ENCODE assay signal across 7 mouse cellular contexts in genomic region chr2:5636801-5637742, GRCm38 (mm10).
A peak's percentile ranks its signal among the peaks of the same experiment; 100 is the strongest.
DNase-seq lines count a peak whose midpoint lies in the region; ATAC-seq lines count a peak whose summit lies in the region.

No protein-coding gene starts in this region.

- peak; percentile 35 for DNase-seq in midbrain, embryonic 14.5 days
- DNase-seq in midbrain, embryonic 10.5 days (ENCODE audit: low spot score) = no peak
- DNase-seq in cerebellum, adult 11-12 months = peak; percentile 46
- peak; percentile 18 for DNase-seq in gastrocnemius, postnatal 25 days
- peak; percentile 72 to 83 for DNase-seq in right cerebral cortex, postnatal 10 days (ENCODE audit: low spot score in 2 of 2)
- DNase-seq in ovary, postnatal 10 days (ENCODE audit: low spot score) = no peak
- no peak for DNase-seq in adipocyte (ENCODE audit: low spot score)

- no peaks in the 10 kb centered on the region for H3K27me3 ChIP-seq in midbrain, embryonic 14.5 days (ENCODE audit: control insufficient read depth, insufficient read depth, low read length)
- H3K27me3 ChIP-seq in midbrain, embryonic 10.5 days (ENCODE audit: low read depth, poor library complexity, severe bottlenecking) = no peaks in the 10 kb centered on the region

- no peak for ATAC-seq in midbrain, embryonic 14.5 days (ENCODE audit: low FRiP score, low TSS enrichment)

- H3K4me3 ChIP-seq in midbrain, embryonic 14.5 days (replicated peaks; ENCODE audit: low read depth, low read length) = no peak overlapping the region
- no peak overlapping the region for H3K4me3 ChIP-seq in midbrain, embryonic 10.5 days

- H3K4me2 ChIP-seq in midbrain, embryonic 14.5 days (ENCODE audit: low read length) = no peak overlapping the region

- H3K4me1 ChIP-seq in midbrain, embryonic 14.5 days (ENCODE audit: control insufficient read depth, insufficient read depth, low read length) = no peaks in the 10 kb centered on the region
- no peaks in the 10 kb centered on the region for H3K4me1 ChIP-seq in midbrain, embryonic 10.5 days

- no peaks in the 10 kb centered on the region for H3K9me3 ChIP-seq in midbrain, embryonic 14.5 days (ENCODE audit: control insufficient read depth, low read length)
- H3K9me3 ChIP-seq in midbrain, embryonic 10.5 days (replicated peaks) = no peaks in the 10 kb centered on the region

- no peaks in the 10 kb centered on the region for H3K36me3 ChIP-seq in midbrain, embryonic 14.5 days (ENCODE audit: control insufficient read depth, insufficient read depth, low read length)
- no peaks in the 10 kb centered on the region for H3K36me3 ChIP-seq in midbrain, embryonic 10.5 days

- no peak overlapping the region for H3K9ac ChIP-seq in midbrain, embryonic 14.5 days (replicated peaks; ENCODE audit: low read length)

- H3K27ac ChIP-seq in midbrain, embryonic 14.5 days (replicated peaks; ENCODE audit: low read depth, low read length) = no peak overlapping the region
- H3K27ac ChIP-seq in midbrain, embryonic 10.5 days (replicated peaks) = no peak overlapping the region

- WGBS in midbrain, embryonic 14.5 days = 83% methylated on average over 14 of the region's 14 CpGs
- WGBS in midbrain, embryonic 10.5 days = 89% methylated on average over 14 of the region's 14 CpGs

Comparison
In these comparisons a context has a peak if more than half of its experiments do, and no peak if none do; other contexts are left out.
1. DNase-seq: peak in midbrain, embryonic 14.5 days (single experiment), cerebellum, adult 11-12 months (single experiment), gastrocnemius, postnatal 25 days (single experiment) and right cerebral cortex, postnatal 10 days (2 of 2); none in midbrain, embryonic 10.5 days (single experiment), ovary, postnatal 10 days (single experiment) and adipocyte (single experiment).